Mouse (Mus musculus) midbrain, embryonic 12.5 days (tissue): ENCODE measurements around the gene Blm. TPM values are rescaled to one million over a fixed set of nuclear protein-coding genes. Genes with fewer than 3 reads are reported as not detected.

Experiments
- ATAC-seq: fragments of 200-750 bp; cut with Nextera tagmentation; 2 replicates; pipeline ENCODE4 v1.8.0; 2017; ENCODE audit warnings: low read depth, moderate TSS enrichment, moderate library complexity; ENCODE audit not compliant: low FRiP score
- H3K27ac ChIP-seq: fragments of 300-500 bp; sonication (generic); replicated peaks from 2 replicates; pipeline ENCODE4 v1.5.1; 2016; ENCODE audit warnings: mild to moderate bottlenecking
- H3K27me3 ChIP-seq: fragments of 300-500 bp; sonication (generic); 2 replicates; pipeline ENCODE4 v1.6.1; 2016; ENCODE audit warnings: mild to moderate bottlenecking
- H3K36me3 ChIP-seq: fragments of 300-500 bp; sonication (generic); 2 replicates; pipeline ENCODE4 v1.6.1; 2016
- H3K4me1 ChIP-seq: fragments of 300-500 bp; sonication (generic); 2 replicates; pipeline ENCODE4 v1.6.1; 2016
- H3K4me2 ChIP-seq: fragments of 300-500 bp; sonication (generic); replicated peaks from 2 replicates; pipeline ENCODE4 v1.6.1; 2016; ENCODE audit warnings: mild to moderate bottlenecking, moderate library complexity
- H3K4me3 ChIP-seq: fragments of 300-500 bp; sonication (generic); 2 replicates; pipeline ENCODE4 v1.5.1; 2016; ENCODE audit warnings: mild to moderate bottlenecking
- H3K9ac ChIP-seq: fragments of 300-500 bp; sonication (generic); replicated peaks from 2 replicates; pipeline ENCODE4 v1.6.1; 2016; ENCODE audit warnings: mild to moderate bottlenecking, moderate library complexity
- H3K9me3 ChIP-seq: fragments of 300-500 bp; sonication (generic); 2 replicates; pipeline ENCODE4 v1.6.1; 2016; ENCODE audit warnings: mild to moderate bottlenecking
- WGBS: fragments of 180-500 bp; shearing (Covaris S2); methylation state at CpG from one replicate; pipeline ENCODE4 v1.1.7; 2016; 5-methylcytosine and 5-hydroxymethylcytosine counted together
- polyA plus RNA-seq: library from polyadenylated mRNA; unstranded; fragments of >200 nt; fragmentation: Nextera tagmentation; extraction: Ambion mirVana; gene quantifications from 2 replicates; pipeline ENCODE4 v1.2.1, GENCODE M21; 2016

Gene Blm
- polyA plus RNA-seq, 1 experiment from 2014 or later: 36.4 TPM

DNA sequence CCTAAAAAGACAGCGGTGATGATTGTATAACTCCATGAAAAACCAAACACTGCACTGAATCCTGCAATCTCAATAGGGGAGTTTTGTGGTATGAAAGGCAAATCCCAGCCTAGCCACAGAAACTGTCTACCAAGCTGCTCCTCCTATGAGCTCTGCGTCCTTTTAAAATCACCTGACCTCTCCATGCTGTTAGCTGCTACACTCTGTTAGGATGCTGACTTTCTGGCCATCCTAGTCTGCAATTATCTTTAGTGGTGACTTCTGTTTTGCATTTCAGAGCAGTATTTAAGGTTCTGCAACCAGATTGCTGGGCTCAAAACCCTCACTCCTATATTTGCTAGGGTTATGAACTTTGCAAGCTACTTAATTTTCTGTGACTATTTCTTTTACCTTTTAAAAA, 44.6 kb downstream of the Blm start:
- H3K27ac ChIP-seq: no peak overlapping the region
- no peaks in the 10 kb centered on the region for H3K4me1 ChIP-seq
- no peaks in the 10 kb centered on the region for H3K9me3 ChIP-seq
- 98% methylated on average over 2 of the region's 2 CpGs for WGBS
- peaks cover 27% of the 10 kb centered on the region for H3K36me3 ChIP-seq
- no peak for ATAC-seq
- no peaks in the 10 kb centered on the region for H3K27me3 ChIP-seq
- no peak overlapping the region for H3K9ac ChIP-seq
- H3K4me2 ChIP-seq: no peak overlapping the region
- H3K4me3 ChIP-seq: no peak overlapping the region

DNA sequence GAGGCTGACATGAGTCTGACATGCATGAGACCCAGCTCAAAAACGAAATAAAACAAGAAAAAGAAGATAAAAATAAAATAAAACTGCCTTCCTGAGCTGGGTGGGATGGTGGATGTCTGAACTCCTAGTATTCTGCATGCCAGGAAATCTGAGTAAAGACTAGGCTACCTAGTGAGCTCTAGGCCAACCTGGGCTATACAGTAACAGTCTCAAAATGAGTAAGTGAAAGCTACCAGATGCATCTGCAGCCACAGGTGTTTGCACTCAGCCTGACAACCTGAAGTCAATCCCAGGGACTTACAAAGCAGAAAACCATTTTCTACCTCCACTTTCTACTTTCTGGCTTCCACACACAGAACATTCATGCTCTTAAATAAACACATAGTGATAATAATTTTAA, 45.5 kb downstream of the Blm start:
- Histone ChIP-seq H3K4me3 (no peak overlapping the region), H3K4me1 (no peaks in the 10 kb centered on the region), H3K9ac (no peak overlapping the region), H3K9me3 (no peaks in the 10 kb centered on the region), H3K27ac (no peak overlapping the region), H3K27me3 (no peaks in the 10 kb centered on the region), H3K36me3 (peaks cover 22% of the 10 kb centered on the region), H3K4me2 (no peak overlapping the region)
- WGBS: 61% methylated on average over 1 of the region's 1 CpGs
- no peak for ATAC-seq

DNA sequence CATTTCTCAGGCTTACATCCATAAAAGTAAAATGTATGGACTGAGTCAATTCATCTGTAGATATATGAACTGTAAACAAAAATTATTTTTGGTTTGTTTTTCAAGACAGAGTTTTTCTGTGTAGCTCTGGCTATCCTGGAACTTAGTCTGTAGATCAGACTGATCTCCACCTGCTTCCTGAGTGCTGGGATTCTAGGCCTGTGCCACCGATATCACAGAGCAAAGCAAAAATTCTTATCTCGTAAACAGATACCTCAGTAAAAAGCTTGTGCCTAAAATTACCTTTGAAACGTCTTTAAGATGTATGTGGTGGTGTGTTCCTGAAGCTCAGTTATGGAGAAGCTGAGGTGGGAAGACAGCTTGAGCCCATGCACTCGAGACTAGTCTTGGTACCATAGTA, 47.7 kb downstream of the Blm start:
- H3K27me3 ChIP-seq: no peaks in the 10 kb centered on the region
- peaks cover 7% of the 10 kb centered on the region; the same call in 1 of the 2 replicates for H3K36me3 ChIP-seq
- no peak overlapping the region for H3K27ac ChIP-seq
- ATAC-seq: no peak
- WGBS: 87% methylated on average over 4 of the region's 4 CpGs
- H3K4me1 ChIP-seq: no peaks in the 10 kb centered on the region
- no peak overlapping the region for H3K4me2 ChIP-seq
- H3K9me3 ChIP-seq: no peaks in the 10 kb centered on the region
- H3K9ac ChIP-seq: no peak overlapping the region
- no peak overlapping the region for H3K4me3 ChIP-seq

DNA sequence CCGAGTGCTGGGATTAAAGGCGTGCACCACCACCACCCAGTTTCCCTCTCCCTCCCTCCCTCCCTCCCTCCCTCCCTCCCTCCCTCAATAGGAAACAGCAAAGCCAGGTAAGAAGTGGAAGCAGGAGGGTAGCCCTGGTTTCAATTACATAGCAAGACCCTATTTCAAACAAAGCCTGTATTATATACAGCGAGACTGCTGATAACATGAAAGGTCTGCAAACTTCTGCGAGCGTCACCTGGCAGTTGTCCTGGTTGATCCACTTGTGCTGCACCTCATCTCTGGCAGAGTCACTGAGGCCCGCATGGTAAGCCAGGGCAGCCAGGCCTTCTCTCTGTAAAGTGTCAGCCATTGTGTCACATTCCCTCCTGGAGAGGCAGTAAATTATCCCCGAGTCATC, 54.8 kb downstream of the Blm start:
- 82% methylated on average over 7 of the region's 7 CpGs for WGBS
- no peaks in the 10 kb centered on the region for H3K9me3 ChIP-seq
- H3K36me3 ChIP-seq: peaks cover 15% of the 10 kb centered on the region
- no peak overlapping the region for H3K4me2 ChIP-seq
- H3K4me3 ChIP-seq: no peak overlapping the region
- H3K27ac ChIP-seq: no peak overlapping the region
- no peaks in the 10 kb centered on the region for H3K27me3 ChIP-seq
- ATAC-seq: no peak
- no peaks in the 10 kb centered on the region for H3K4me1 ChIP-seq
- no peak overlapping the region for H3K9ac ChIP-seq

DNA sequence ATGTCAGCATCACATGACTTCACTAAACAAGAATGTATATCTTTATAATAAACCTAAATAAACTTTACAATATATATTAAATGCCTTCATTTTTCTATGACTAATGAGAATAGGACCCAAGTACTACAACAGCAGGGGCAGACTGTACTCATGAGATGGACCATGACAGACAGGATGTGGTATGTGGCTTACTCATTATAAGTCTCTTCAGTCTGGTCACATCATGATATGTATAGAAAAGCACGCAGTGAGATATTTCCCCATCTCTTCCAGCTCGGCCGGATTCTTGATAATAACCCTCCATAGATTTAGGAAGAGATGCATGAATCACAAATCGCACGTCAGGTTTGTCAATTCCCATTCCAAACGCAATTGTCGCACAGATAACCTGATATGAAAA, 61.1 kb downstream of the Blm start:
- WGBS: 95% methylated on average over 7 of the region's 7 CpGs
- no peak for ATAC-seq

DNA sequence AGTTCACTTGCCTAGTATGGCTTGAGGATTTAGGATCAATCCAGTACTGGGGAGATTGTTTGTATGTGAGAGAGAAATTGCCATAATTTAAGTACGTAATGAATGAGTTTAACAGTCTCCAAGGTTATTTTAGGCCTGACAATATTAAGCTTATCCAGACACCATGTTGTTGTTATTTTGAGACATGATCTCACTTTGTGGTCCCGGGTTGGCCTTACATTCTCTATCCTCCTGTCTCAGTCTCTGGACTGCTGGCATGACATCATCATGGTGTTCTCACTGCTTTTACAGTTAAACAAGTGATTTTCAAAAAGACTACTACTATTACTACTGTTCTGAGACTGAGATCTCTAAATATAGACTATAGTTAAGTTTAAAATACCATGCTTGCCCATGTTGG, 66.1 kb downstream of the Blm start:
- H3K36me3 ChIP-seq: peaks cover 49% of the 10 kb centered on the region
- no peak overlapping the region for H3K4me3 ChIP-seq
- H3K9me3 ChIP-seq: no peaks in the 10 kb centered on the region
- no peak overlapping the region for H3K9ac ChIP-seq
- no peak for ATAC-seq
- WGBS: 91% methylated on average over 2 of the region's 2 CpGs
- no peak overlapping the region for H3K4me2 ChIP-seq
- H3K4me1 ChIP-seq: no peaks in the 10 kb centered on the region
- H3K27ac ChIP-seq: no peak overlapping the region
- no peaks in the 10 kb centered on the region for H3K27me3 ChIP-seq

More for the DNA sequence above, 61.1 kb downstream of the Blm start:
- Histone ChIP-seq H3K36me3 (peaks cover 38% of the 10 kb centered on the region), H3K27me3 (no peaks in the 10 kb centered on the region), H3K9me3 (no peaks in the 10 kb centered on the region), H3K4me2 (no peak overlapping the region), H3K27ac (no peak overlapping the region), H3K4me1 (no peaks in the 10 kb centered on the region), H3K4me3 (no peak overlapping the region), H3K9ac (no peak overlapping the region)

DNA sequence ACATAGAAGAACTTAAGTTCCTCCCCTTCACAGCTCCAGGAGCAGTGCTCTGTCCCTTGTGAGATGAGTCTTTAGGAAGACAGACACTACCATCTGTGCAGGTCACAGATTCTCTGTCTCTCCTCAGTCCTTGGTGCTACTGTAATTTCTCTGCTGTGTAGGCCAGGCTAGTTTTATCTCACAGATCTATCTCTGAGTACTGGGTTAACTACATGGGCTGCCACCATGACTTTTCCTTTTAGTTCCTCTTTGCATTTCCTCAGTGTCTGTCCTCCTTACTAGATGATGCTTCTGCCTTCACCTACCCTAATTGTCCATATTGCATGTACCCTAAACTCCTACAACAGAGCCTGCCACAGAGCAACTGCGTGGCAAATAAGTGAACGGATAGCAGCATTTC, 67.6 kb downstream of the Blm start:
- H3K4me2 ChIP-seq: no peak overlapping the region
- no peaks in the 10 kb centered on the region for H3K27me3 ChIP-seq
- H3K9me3 ChIP-seq: no peaks in the 10 kb centered on the region
- H3K36me3 ChIP-seq: peaks cover 47% of the 10 kb centered on the region
- no peak overlapping the region for H3K27ac ChIP-seq
- 96% methylated on average over 2 of the region's 2 CpGs for WGBS
- H3K4me1 ChIP-seq: no peaks in the 10 kb centered on the region
- ATAC-seq: no peak
- H3K4me3 ChIP-seq: no peak overlapping the region
- no peak overlapping the region for H3K9ac ChIP-seq

DNA sequence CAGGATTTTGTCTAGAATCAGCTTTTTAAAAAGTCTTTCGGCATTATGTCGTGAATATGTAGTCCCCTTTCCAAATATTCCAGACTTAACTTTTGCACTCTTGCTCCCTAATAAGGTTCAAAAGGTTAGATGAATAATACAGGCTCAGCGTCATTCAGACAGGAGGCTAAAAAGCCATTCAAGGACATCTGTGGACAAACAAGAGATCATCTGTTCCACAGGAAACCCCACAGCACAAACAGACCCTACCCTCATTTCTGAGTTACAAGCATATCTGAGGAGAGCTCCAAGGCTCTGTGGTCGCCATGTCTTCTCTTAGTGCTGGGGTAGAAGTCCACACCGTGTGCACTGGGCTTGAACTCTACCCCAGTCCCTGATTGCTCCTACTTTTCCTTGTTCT, 70.1 kb downstream of the Blm start:
- H3K27me3 ChIP-seq: no peaks in the 10 kb centered on the region
- H3K36me3 ChIP-seq: peaks cover 57% of the 10 kb centered on the region
- no peak for ATAC-seq
- no peak overlapping the region for H3K27ac ChIP-seq
- no peak overlapping the region for H3K9ac ChIP-seq
- no peaks in the 10 kb centered on the region for H3K9me3 ChIP-seq
- no peak overlapping the region for H3K4me2 ChIP-seq
- H3K4me1 ChIP-seq: no peaks in the 10 kb centered on the region
- no peak overlapping the region for H3K4me3 ChIP-seq
- WGBS: 89% methylated on average over 5 of the region's 5 CpGs

DNA sequence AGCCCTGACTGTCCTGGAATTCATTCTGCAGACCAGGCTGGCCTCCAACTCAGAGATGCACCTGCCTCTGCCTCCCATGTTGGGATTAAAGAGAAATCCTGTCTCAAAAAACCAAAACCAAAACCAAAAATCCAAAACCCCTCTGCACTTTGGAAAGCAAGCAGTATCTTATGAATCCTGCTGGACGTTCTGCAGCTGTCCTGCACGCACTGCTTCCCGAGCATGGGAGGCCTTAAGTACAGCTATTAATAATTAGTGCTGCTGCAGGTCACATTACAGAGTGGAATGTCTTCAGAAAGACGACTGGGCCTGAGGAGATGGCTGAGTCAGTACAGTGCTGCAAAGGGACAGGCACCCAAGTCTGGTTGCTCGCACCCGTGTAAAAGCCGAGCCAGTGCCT, 73.0 kb downstream of the Blm start:
- Histone ChIP-seq H3K9me3 (no peaks in the 10 kb centered on the region), H3K4me3 (no peak overlapping the region), H3K27ac (no peak overlapping the region), H3K36me3 (peaks cover 50% of the 10 kb centered on the region), H3K4me1 (no peaks in the 10 kb centered on the region), H3K9ac (no peak overlapping the region), H3K27me3 (no peaks in the 10 kb centered on the region), H3K4me2 (no peak overlapping the region)
- ATAC-seq: no peak
- WGBS: 87% methylated on average over 7 of the region's 7 CpGs

DNA sequence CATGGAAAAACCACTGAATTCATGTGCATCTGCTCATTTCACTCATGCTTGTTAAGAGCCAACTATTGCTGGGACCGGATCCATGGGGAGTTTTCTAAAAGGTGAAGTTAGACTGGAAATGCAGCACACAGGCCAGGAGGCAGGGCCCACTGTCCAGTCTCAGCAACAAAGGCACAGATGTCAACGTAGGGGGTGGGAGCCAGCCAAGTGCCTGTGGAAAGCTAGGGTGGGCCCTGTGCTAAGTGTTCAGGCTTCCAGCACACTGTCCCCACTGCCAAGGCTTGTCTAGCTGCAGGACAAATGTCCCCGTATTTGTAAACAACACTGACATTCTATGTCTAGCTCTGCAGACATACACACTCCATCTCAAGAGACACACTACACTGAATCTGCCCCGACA, 74.0 kb downstream of the Blm start:
- no peaks in the 10 kb centered on the region for H3K9me3 ChIP-seq
- no peak overlapping the region for H3K4me2 ChIP-seq
- H3K27me3 ChIP-seq: no peaks in the 10 kb centered on the region
- peaks cover 52% of the 10 kb centered on the region for H3K36me3 ChIP-seq
- no peaks in the 10 kb centered on the region for H3K4me1 ChIP-seq
- 88% methylated on average over 4 of the region's 4 CpGs for WGBS
- ATAC-seq: no peak
- no peak overlapping the region for H3K27ac ChIP-seq
- H3K4me3 ChIP-seq: no peak overlapping the region
- no peak overlapping the region for H3K9ac ChIP-seq

DNA sequence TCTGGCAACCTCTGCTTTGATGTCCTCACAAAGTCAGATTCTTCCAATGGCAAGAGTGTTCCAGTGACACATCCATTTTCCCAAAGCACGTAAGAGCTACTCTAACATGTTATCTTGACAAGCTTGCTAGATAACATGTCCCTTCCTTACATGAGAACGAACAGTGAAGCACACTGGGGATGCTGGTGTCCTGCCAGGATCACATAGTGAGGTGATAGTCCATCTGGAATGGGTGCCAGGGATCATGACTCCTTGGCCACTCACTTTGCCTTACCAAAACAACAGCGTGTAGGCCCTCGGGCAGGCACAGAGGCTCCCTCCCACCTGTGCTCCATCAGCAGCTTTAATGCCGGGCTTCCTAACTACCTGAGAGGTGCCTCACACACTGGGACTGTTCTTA, 74.7 kb downstream of the Blm start:
- Histone ChIP-seq H3K4me3 (no peak overlapping the region), H3K9ac (no peak overlapping the region), H3K4me2 (no peak overlapping the region), H3K27me3 (no peaks in the 10 kb centered on the region), H3K36me3 (peaks cover 51% of the 10 kb centered on the region), H3K4me1 (no peaks in the 10 kb centered on the region), H3K9me3 (no peaks in the 10 kb centered on the region), H3K27ac (no peak overlapping the region)
- WGBS: 97% methylated on average over 5 of the region's 5 CpGs
- no peak for ATAC-seq

DNA sequence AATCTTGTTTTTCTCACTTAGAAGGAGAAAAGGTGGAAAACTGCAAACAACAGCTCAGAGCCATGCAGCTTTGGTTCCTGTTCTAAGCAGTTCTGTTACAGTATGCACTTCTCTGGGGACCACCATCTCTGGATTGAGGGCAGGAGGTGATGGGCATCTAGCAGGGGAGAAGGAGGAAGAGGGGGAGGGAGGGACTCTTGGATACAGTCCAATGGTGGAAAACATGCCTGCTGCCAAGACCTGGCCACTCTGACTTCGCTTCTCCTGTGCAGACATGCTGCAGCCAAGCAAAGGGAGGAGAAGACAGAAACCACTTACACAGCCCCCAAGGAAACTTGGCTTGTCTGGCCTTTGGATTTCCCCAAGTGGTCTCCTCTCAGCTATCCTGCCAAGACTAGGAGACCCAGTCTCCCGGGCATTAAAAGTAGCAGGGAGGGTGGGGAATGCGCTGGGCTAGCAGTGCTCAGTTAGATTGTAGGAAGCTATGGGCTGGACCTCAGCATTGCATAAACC, 77.0 kb downstream of the Blm start:
- no peaks in the 10 kb centered on the region for H3K4me1 ChIP-seq
- no peak overlapping the region for H3K4me2 ChIP-seq
- no peak for ATAC-seq
- H3K27ac ChIP-seq: no peak overlapping the region
- WGBS: 85% methylated on average over 3 of the region's 3 CpGs
- peaks cover 60% of the 10 kb centered on the region for H3K36me3 ChIP-seq
- no peak overlapping the region for H3K4me3 ChIP-seq
- H3K9ac ChIP-seq: no peak overlapping the region
- no peaks in the 10 kb centered on the region for H3K27me3 ChIP-seq
- H3K9me3 ChIP-seq: no peaks in the 10 kb centered on the region

DNA sequence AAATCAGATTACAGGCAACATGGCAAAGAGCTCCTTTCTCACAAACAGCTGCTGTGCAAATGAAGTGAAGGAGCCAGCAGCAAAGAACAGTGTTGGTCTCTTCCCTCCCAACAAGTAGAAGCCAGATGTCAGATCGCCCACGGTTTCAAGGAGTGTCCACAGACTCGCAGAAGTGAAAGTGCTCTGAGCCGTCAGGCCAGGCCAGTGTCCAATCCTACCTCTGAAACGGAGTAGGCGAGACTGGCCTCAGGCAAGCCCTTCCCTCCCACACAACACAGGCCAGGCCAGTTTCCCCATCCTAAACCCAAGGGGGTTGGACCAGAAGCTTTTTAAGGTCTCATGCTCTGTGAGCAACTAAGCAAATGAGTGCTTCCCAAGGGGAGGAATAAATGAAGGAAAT, 77.7 kb downstream of the Blm start:
- H3K27me3 ChIP-seq: no peaks in the 10 kb centered on the region
- no peak overlapping the region for H3K4me3 ChIP-seq
- no peak for ATAC-seq
- 83% methylated on average over 6 of the region's 6 CpGs for WGBS
- H3K4me2 ChIP-seq: no peak overlapping the region
- no peaks in the 10 kb centered on the region for H3K4me1 ChIP-seq
- H3K27ac ChIP-seq: no peak overlapping the region
- peaks cover 59% of the 10 kb centered on the region for H3K36me3 ChIP-seq
- H3K9ac ChIP-seq: no peak overlapping the region
- H3K9me3 ChIP-seq: no peaks in the 10 kb centered on the region
